Comparison of ENCODE assay signal across 23 mouse cellular contexts in genomic region chr2:129164815-129165214, GRCm38 (mm10).
"Had no signal": no experiment of that assay in that cellular context is flagged by ENCODE, and none has a peak within 500 bp of the region (broad histone marks: within the 10 kb centered on the region; RNA-seq: fewer than 3 reads in every experiment).

No protein-coding gene starts in this region.

- DNase-seq: liver, embryonic 13.5 days; liver, postnatal 0 days; lung, adult 2 months; lung, postnatal 14 days; lung, postnatal 36 days; retina, postnatal 1 day; right cerebral cortex, adult 18-20 months; right cerebral cortex, postnatal 25 days; right cerebral cortex, postnatal 4 days; spleen, adult 18-20 months; thymus, adult 18-20 months; thymus, postnatal 14 days; thymus, postnatal 36 days had no signal

- H3K27ac ChIP-seq: liver, embryonic 13.5 days; liver, embryonic 15.5 days; lung, embryonic 15.5 days; macrophage; midbrain, embryonic 13.5 days; midbrain, embryonic 15.5 days; neural tube, embryonic 13.5 days; neural tube, embryonic 15.5 days had no signal

- H3K9ac ChIP-seq: liver, embryonic 13.5 days; liver, embryonic 15.5 days; liver, postnatal 0 days; lung, embryonic 15.5 days; midbrain, embryonic 13.5 days; midbrain, embryonic 15.5 days; neural tube, embryonic 13.5 days; neural tube, embryonic 15.5 days had no signal

- ATAC-seq: liver, postnatal 0 days; lung, postnatal 0 days; midbrain, embryonic 13.5 days; midbrain, embryonic 15.5 days had no signal

- H3K4me3 ChIP-seq: liver, embryonic 13.5 days; liver, embryonic 15.5 days; lung, embryonic 15.5 days; midbrain, embryonic 13.5 days; midbrain, embryonic 15.5 days; myocyte; neural tube, embryonic 13.5 days; neural tube, embryonic 15.5 days had no signal

- H3K4me1 ChIP-seq: liver, embryonic 13.5 days; liver, embryonic 15.5 days; midbrain, embryonic 13.5 days; midbrain, embryonic 15.5 days; neural tube, embryonic 13.5 days; neural tube, embryonic 15.5 days had no signal

- H3K9me3 ChIP-seq: liver, embryonic 13.5 days; liver, embryonic 15.5 days; lung, embryonic 15.5 days; midbrain, embryonic 15.5 days; neural tube, embryonic 13.5 days; neural tube, embryonic 15.5 days had no signal

- H3K4me2 ChIP-seq: liver, embryonic 13.5 days; liver, embryonic 15.5 days; lung, embryonic 15.5 days; midbrain, embryonic 11.5 days; midbrain, embryonic 13.5 days; midbrain, embryonic 15.5 days; neural tube, embryonic 13.5 days; neural tube, embryonic 15.5 days had no signal

- H3K36me3 ChIP-seq: liver, embryonic 13.5 days; liver, embryonic 15.5 days; lung, embryonic 15.5 days; midbrain, embryonic 13.5 days; midbrain, embryonic 15.5 days; neural tube, embryonic 13.5 days; neural tube, embryonic 15.5 days had no signal

- H3K27me3 ChIP-seq: liver, embryonic 13.5 days; lung, embryonic 15.5 days; midbrain, embryonic 13.5 days; midbrain, embryonic 15.5 days; neural tube, embryonic 13.5 days; neural tube, embryonic 15.5 days had no signal
